Mouse (Mus musculus) MEL (cell line): ENCODE measurements around the gene 1700012P22Rik. TPM values are rescaled to one million over a fixed set of nuclear protein-coding genes. Genes with fewer than 3 reads are reported as not detected.

Experiments used
- DNase-seq: peaks from one replicate; pipeline ENCODE4 v3.0.0; 2011; ENCODE audit warnings: low read depth, low spot score
- H3K27ac ChIP-seq: 2 replicates; pipeline ENCODE4 v1.5.1; 2012; ENCODE audit warnings: low read depth, mild to moderate bottlenecking, control low read depth, low read length, moderate library complexity; ENCODE audit not compliant: control insufficient read depth
- H3K27me3 ChIP-seq, 2 experiments: fragments of 150-350 bp in 1 of 2; sonication (generic) in 1 of 2; 2 replicates each; pipeline ENCODE4 v1.6.1; 2012; ENCODE audit warnings: low read length in 2 of 2, mild to moderate bottlenecking in 2 of 2, improper control_type of control experiment in 1 of 2, moderate library complexity in 1 of 2; ENCODE audit not compliant: insufficient read depth in 2 of 2, control insufficient read depth in 1 of 2
- H3K36me3 ChIP-seq, 2 experiments: 2 replicates each; pipeline ENCODE4 v1.6.1; 2012 to 2014; ENCODE audit warnings: low read length in 2 of 2, improper control_type of control experiment in 1 of 2, inconsistent platforms in 1 of 2, mild to moderate bottlenecking in 1 of 2; ENCODE audit not compliant: insufficient read depth in 2 of 2, control insufficient read depth in 1 of 2
- H3K4me1 ChIP-seq, 2 experiments: fragments of 150-350 bp in 1 of 2; sonication (generic) in 1 of 2; 2 replicates each; pipeline ENCODE4 v1.6.1; 2012; ENCODE audit warnings: low read length in 2 of 2, improper control_type of control experiment in 1 of 2, mild to moderate bottlenecking in 1 of 2; ENCODE audit not compliant: insufficient read depth in 2 of 2, control insufficient read depth in 1 of 2
- H3K4me3 ChIP-seq, 2 experiments: fragments of 150-350 bp in 1 of 2; sonication (generic) in 1 of 2; 2 replicates each; pipeline ENCODE4 v1.5.1; 2012; ENCODE audit warnings: low read depth in 2 of 2, low read length in 2 of 2, mild to moderate bottlenecking in 2 of 2, moderate library complexity in 2 of 2, control low read depth in 1 of 2, improper control_type of control experiment in 1 of 2; ENCODE audit not compliant: control insufficient read depth in 1 of 2, insufficient read depth in 1 of 2
- H3K79me2 ChIP-seq: 2 replicates; pipeline ENCODE4 v1.6.1; 2012; ENCODE audit warnings: mild to moderate bottlenecking, low read length, moderate library complexity; ENCODE audit not compliant: control insufficient read depth, poor library complexity, insufficient read depth
- H3K9ac ChIP-seq: 2 replicates; pipeline ENCODE4 v1.6.1; 2012; ENCODE audit warnings: low read depth, mild to moderate bottlenecking, control low read depth, low read length, moderate library complexity; ENCODE audit not compliant: control insufficient read depth, poor library complexity, severe bottlenecking
- H3K9me3 ChIP-seq: fragments of 150-350 bp; sonication (generic); replicated peaks from 2 replicates; pipeline ENCODE4 v1.6.1; 2012; ENCODE audit warnings: mild to moderate bottlenecking, low read length, improper control_type of control experiment, moderate library complexity; ENCODE audit not compliant: insufficient read depth
- BHLHE40 ChIP-seq: IDR thresholded peaks from 2 replicates; pipeline ENCODE4 v1.6.1; 2012; ENCODE audit warnings: low read depth, mild to moderate bottlenecking, inconsistent platforms, low read length, improper control_type of control experiment, borderline replicate concordance
- CHD1 ChIP-seq: IDR thresholded peaks from 2 replicates; pipeline ENCODE4 v1.6.1; 2012; ENCODE audit warnings: low read depth, mild to moderate bottlenecking, inconsistent platforms, low read length, improper control_type of control experiment
- CHD2 ChIP-seq: IDR thresholded peaks from 2 replicates; pipeline ENCODE4 v1.6.1; 2011; ENCODE audit warnings: low read length, improper control_type of control experiment
- CTCF ChIP-seq, 3 experiments: IDR thresholded peaks in 2 of 3; conservative IDR thresholded peaks in 1 of 3; 2 replicates each; pipeline ENCODE4 v1.5.1; 2011 to 2012; ENCODE audit warnings: low read length in 3 of 3, low read depth in 2 of 3, mild to moderate bottlenecking in 2 of 3, improper control_type of control experiment in 1 of 3, inconsistent platforms in 1 of 3, mixed read lengths in 1 of 3, moderate library complexity in 1 of 3; ENCODE audit not compliant: control insufficient read depth in 1 of 3, insufficient read depth in 1 of 3, poor library complexity in 1 of 3, severe bottlenecking in 1 of 3
- E2F4 ChIP-seq: IDR thresholded peaks from 2 replicates; pipeline ENCODE4 v1.6.1; 2011; ENCODE audit warnings: low read depth, low read length, improper control_type of control experiment, borderline replicate concordance
- GABPA ChIP-seq: IDR thresholded peaks from 2 replicates; pipeline ENCODE4 v1.6.1; 2012; ENCODE audit warnings: low read depth, mild to moderate bottlenecking, inconsistent platforms, low read length, improper control_type of control experiment, moderate library complexity
- GATA1 ChIP-seq: IDR thresholded peaks from 2 replicates; pipeline ENCODE4 v1.6.1; 2011; ENCODE audit warnings: low read depth, low read length, improper control_type of control experiment
- HCFC1 ChIP-seq: IDR thresholded peaks from 2 replicates; pipeline ENCODE4 v1.6.1; 2012; ENCODE audit warnings: low read depth, mild to moderate bottlenecking, inconsistent platforms, low read length, improper control_type of control experiment, moderate library complexity
- JUND ChIP-seq: IDR thresholded peaks from 2 replicates; pipeline ENCODE4 v1.6.1; 2011; ENCODE audit warnings: low read depth, mild to moderate bottlenecking, improper control_type of control experiment, low read length
- MAFK ChIP-seq: IDR thresholded peaks from 2 replicates; pipeline ENCODE4 v1.6.1; 2011; ENCODE audit warnings: low read depth, mild to moderate bottlenecking, low read length, improper control_type of control experiment, borderline replicate concordance
- MAX ChIP-seq: IDR thresholded peaks from 2 replicates; pipeline ENCODE4 v1.6.1; 2011; ENCODE audit warnings: low read length, improper control_type of control experiment
- MAZ ChIP-seq: IDR thresholded peaks from 2 replicates; pipeline ENCODE4 v1.6.1; 2012; ENCODE audit warnings: low read depth, mild to moderate bottlenecking, inconsistent platforms, low read length, improper control_type of control experiment
- MEF2A ChIP-seq: IDR thresholded peaks from 2 replicates; pipeline ENCODE4 v1.6.1; 2014; ENCODE audit warnings: low read depth, mild to moderate bottlenecking, inconsistent platforms, low read length, improper control_type of control experiment; ENCODE audit not compliant: poor library complexity, insufficient replicate concordance, severe bottlenecking; ENCODE audit errors: extremely low read depth
- MXI1 ChIP-seq: IDR thresholded peaks from 2 replicates; pipeline ENCODE4 v1.6.1; 2011; ENCODE audit warnings: mild to moderate bottlenecking, low read depth, low read length, improper control_type of control experiment
- MYC ChIP-seq: IDR thresholded peaks from 2 replicates; pipeline ENCODE4 v1.6.1; 2011; ENCODE audit warnings: low read depth, mild to moderate bottlenecking, low read length, improper control_type of control experiment, moderate library complexity
- NELFE ChIP-seq: IDR thresholded peaks from 2 replicates; pipeline ENCODE4 v1.6.1; 2011; ENCODE audit warnings: low read depth, low read length, improper control_type of control experiment
- NRF1 ChIP-seq: IDR thresholded peaks from 2 replicates; pipeline ENCODE4 v1.6.1; 2014; ENCODE audit warnings: low read depth, mild to moderate bottlenecking, inconsistent platforms, low read length, improper control_type of control experiment, moderate library complexity; ENCODE audit not compliant: poor library complexity, insufficient read depth, severe bottlenecking
- POLR2A ChIP-seq, 2 experiments: IDR thresholded peaks; 2 replicates each; pipeline ENCODE4 v1.6.1; 2011 to 2012; ENCODE audit warnings: low read length in 2 of 2, mild to moderate bottlenecking in 2 of 2, control low read depth in 1 of 2, improper control_type of control experiment in 1 of 2, low read depth in 1 of 2, moderate library complexity in 1 of 2; ENCODE audit not compliant: control insufficient read depth in 1 of 2, insufficient read depth in 1 of 2, poor library complexity in 1 of 2
- POLR2AphosphoS2 ChIP-seq: IDR thresholded peaks from 2 replicates; pipeline ENCODE4 v1.6.1; 2011; ENCODE audit warnings: low read length, improper control_type of control experiment
- POLR2AphosphoS5 ChIP-seq: IDR thresholded peaks from 2 replicates; pipeline ENCODE4 v1.6.1; 2012; ENCODE audit warnings: low read depth, borderline replicate concordance, mild to moderate bottlenecking, inconsistent platforms, low read length, moderate library complexity, mixed read lengths
- RAD21 ChIP-seq: IDR thresholded peaks from 2 replicates; pipeline ENCODE4 v1.6.1; 2011; ENCODE audit warnings: mild to moderate bottlenecking, low read depth, low read length, improper control_type of control experiment
- TAL1 ChIP-seq: IDR thresholded peaks from 2 replicates; pipeline ENCODE4 v1.6.1; 2012; ENCODE audit warnings: mild to moderate bottlenecking, inconsistent platforms, low read length, moderate library complexity, mixed read lengths
- UBTF ChIP-seq: IDR thresholded peaks from 2 replicates; pipeline ENCODE4 v1.6.1; 2012; ENCODE audit warnings: low read depth, mild to moderate bottlenecking, inconsistent platforms, low read length, improper control_type of control experiment, moderate library complexity, borderline replicate concordance; ENCODE audit not compliant: insufficient read depth
- USF1 ChIP-seq: IDR thresholded peaks from 2 replicates; pipeline ENCODE4 v1.6.1; 2014; ENCODE audit warnings: low read depth, mild to moderate bottlenecking, inconsistent platforms, low read length, improper control_type of control experiment, moderate library complexity
- ZNF384 ChIP-seq: IDR thresholded peaks from 2 replicates; pipeline ENCODE4 v1.6.1; 2012; ENCODE audit warnings: low read depth, mild to moderate bottlenecking, inconsistent platforms, low read length, improper control_type of control experiment
- polyA plus RNA-seq, 2 experiments: library from polyadenylated mRNA; stranded (reverse) in 1 of 2; unstranded in 1 of 2; fragments of >175 nt in 1 of 2; fragments of >200 nt in 1 of 2; gene quantifications; 2 replicates each; pipeline versions ENCODE4 v1.2.1 to v1.2.4; 2012; ENCODE audit warnings: low replicate concordance in 2 of 2, low read depth in 1 of 2; ENCODE audit not compliant: insufficient read length in 2 of 2, insufficient read depth in 1 of 2, missing spikeins in 1 of 2
- total RNA-seq: library from RNA; depleted of rRNA; stranded (reverse); fragments of 300-350 nt; gene quantifications from 2 replicates; pipeline ENCODE4 v1.2.3, GENCODE M21; 2012

1700012P22Rik gene
- total and polyA plus RNA-seq, 3 experiments = not detected

DNA sequence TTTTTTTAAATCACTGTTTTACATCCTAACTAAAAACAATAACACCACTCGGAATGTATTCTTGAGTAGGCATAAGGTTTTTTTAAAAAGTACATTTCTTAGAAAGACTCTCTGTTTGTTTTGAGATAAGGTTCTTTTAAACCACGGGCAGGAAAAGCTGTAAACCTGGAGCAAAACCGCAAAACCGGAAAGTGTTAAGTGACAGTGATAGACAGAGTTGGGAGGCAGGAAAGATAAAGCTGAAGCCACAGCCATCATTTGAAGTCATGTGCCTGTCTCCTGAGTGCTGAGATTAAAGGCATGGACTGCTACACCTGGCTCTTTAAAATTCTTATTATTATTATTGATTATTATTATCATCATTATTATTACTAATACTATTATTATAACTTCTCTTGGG lies 35.9 kb downstream of the 1700012P22Rik start:
- Histone ChIP-seq H3K36me3 (no peaks in the 10 kb centered on the region), H3K27ac (no peak overlapping the region), H3K4me1 (no peaks in the 10 kb centered on the region), H3K9me3 (no peaks in the 10 kb centered on the region), H3K9ac (no peak overlapping the region), H3K27me3 (no peaks in the 10 kb centered on the region), H3K79me2 (no peaks in the 10 kb centered on the region), H3K4me3 (no peak overlapping the region)
- TF ChIP-seq NRF1 (no peak), MEF2A (no peak), POLR2AphosphoS5 (no peak), MYC (no peak), JUND (no peak), GATA1 (no peak), E2F4 (no peak), MXI1 (no peak), HCFC1 (no peak), ZNF384 (no peak), BHLHE40 (no peak), NELFE (no peak), POLR2A (IDR thresholded peaks at IDR 0.05; ENCODE audit: control insufficient read depth in 1 of 2, insufficient read depth in 1 of 2, low read depth in 1 of 2, low read length in 2 of 2, poor library complexity in 1 of 2) (no peak), TAL1 (no peak), CTCF (IDR thresholded peaks at IDR 0.05 in 2 of 3, conservative IDR thresholded peaks at IDR 0.05 in 1 of 3; ENCODE audit: control insufficient read depth in 1 of 3, insufficient read depth in 1 of 3, low read depth in 2 of 3, low read length in 3 of 3, poor library complexity in 1 of 3, severe bottlenecking in 1 of 3) (no peak), RAD21 (no peak), CHD2 (no peak), MAX (no peak)
- DNase-seq = no peak

GRCm38 (mm10) chr4:144396316-144396715 lies 42.3 kb downstream of the 1700012P22Rik start:
- H3K9ac ChIP-seq = no peak overlapping the region
- TF ChIP-seq USF1 = no peak
- TF ChIP-seq RAD21 = no peak
- no peak for TF ChIP-seq CTCF (IDR thresholded peaks at IDR 0.05 in 2 of 3, conservative IDR thresholded peaks at IDR 0.05 in 1 of 3; ENCODE audit: control insufficient read depth in 1 of 3, insufficient read depth in 1 of 3, low read depth in 2 of 3, low read length in 3 of 3, poor library complexity in 1 of 3, severe bottlenecking in 1 of 3)
- no peak for TF ChIP-seq UBTF
- TF ChIP-seq CHD2 = no peak
- TF ChIP-seq MAZ = no peak
- TF ChIP-seq GATA1 = no peak
- TF ChIP-seq POLR2AphosphoS2 = no peak
- TF ChIP-seq HCFC1 = no peak
- TF ChIP-seq TAL1 = no peak
- TF ChIP-seq MAX = no peak
- no peak for TF ChIP-seq GABPA
- TF ChIP-seq MEF2A = no peak
- TF ChIP-seq MAFK = no peak
- TF ChIP-seq CHD1 = no peak
- TF ChIP-seq NELFE = no peak
- no peak for TF ChIP-seq POLR2AphosphoS5
- H3K27me3 ChIP-seq = no peaks in the 10 kb centered on the region
- H3K27ac ChIP-seq = no peak overlapping the region
- no peak for DNase-seq
- no peaks in the 10 kb centered on the region for H3K4me1 ChIP-seq
- no peaks in the 10 kb centered on the region for H3K79me2 ChIP-seq
- no peak overlapping the region for H3K4me3 ChIP-seq
- H3K36me3 ChIP-seq = no peaks in the 10 kb centered on the region
- H3K9me3 ChIP-seq = no peaks in the 10 kb centered on the region
